Comparison of ENCODE assay signal across 8 mouse cellular contexts in the genomic region with DNA sequence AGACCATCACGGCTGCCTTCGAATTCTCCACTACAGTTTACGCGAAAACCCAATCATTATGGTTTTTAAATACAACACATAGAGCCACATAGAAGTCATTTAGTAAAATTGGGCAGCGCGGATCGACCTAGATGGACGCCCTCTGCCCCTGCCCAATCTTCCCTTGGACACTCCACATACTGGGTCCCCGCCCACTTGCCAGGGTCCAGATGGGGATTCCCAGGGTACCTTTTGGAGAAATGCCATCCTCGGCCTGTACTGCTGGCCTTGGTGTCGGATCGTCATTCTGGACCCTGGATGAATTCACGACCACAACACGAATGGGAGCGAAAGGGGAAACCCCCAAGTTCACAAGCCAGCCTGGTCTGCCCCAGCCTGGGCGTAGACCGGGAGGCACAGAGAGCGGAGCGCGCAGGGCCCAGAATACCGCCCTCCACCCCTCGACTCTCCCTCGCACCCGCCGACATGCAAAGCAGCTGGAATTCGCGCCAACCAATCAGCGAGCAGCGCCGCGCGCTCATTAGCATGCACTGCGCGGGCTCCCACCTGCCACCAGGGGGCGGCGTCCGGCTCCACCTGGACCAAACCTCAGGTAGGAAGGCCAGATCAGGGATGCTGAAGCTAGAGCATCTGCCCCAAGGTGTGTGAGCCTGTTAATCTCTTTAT. TPM values are rescaled to one million over a fixed set of nuclear protein-coding genes. Genes with fewer than 3 reads are reported as not detected.
A peak's percentile ranks its signal among the peaks of the same experiment; 100 is the strongest.
DNase-seq lines count a peak whose midpoint lies in the region; ATAC-seq and TF ChIP-seq lines count a peak whose summit lies in the region.

Gene Rgs9, minus strand, starts transcription at position 420 of the 666 bp plus-strand sequence.

- 4% methylated on average over 37 of the region's 37 CpGs for WGBS in embryonic facial prominence, embryonic 12.5 days
- WGBS in intestine, postnatal 0 days = 6% methylated on average over 37 of the region's 37 CpGs
- WGBS in midbrain, embryonic 11.5 days = 5% methylated on average over 37 of the region's 37 CpGs

- peak within 1 kb of the TSS; percentile 49 for H3K9ac ChIP-seq in embryonic facial prominence, embryonic 12.5 days
- H3K9ac ChIP-seq in intestine, postnatal 0 days (ENCODE audit: low read depth, low read length) = 0 out of 2 replicates have a peak within 1 kb of the TSS, but pooled peaks have one; percentile 41
- peak within 1 kb of the TSS; percentile 51 for H3K9ac ChIP-seq in midbrain, embryonic 11.5 days (ENCODE audit: low read length)

- H3K4me1 ChIP-seq in embryonic facial prominence, embryonic 12.5 days = peaks cover 3% of the 10 kb centered on the region; the same call in 1 of the 2 replicates
- H3K4me1 ChIP-seq in intestine, postnatal 0 days (replicated peaks; ENCODE audit: control insufficient read depth, insufficient read depth, low read length) = peaks cover 3% of the 10 kb centered on the region; the same call in 1 of the 2 replicates
- peaks cover 6% of the 10 kb centered on the region; the same call in 1 of the 2 replicates for H3K4me1 ChIP-seq in midbrain, embryonic 11.5 days (ENCODE audit: control insufficient read depth, insufficient read depth, low read length)

- H3K27ac ChIP-seq in embryonic facial prominence, embryonic 12.5 days = no peak within 1 kb of the TSS
- no peak within 1 kb of the TSS for H3K27ac ChIP-seq in intestine, postnatal 0 days (ENCODE audit: low read depth, low read length)
- H3K27ac ChIP-seq in midbrain, embryonic 11.5 days (ENCODE audit: low read depth, low read length) = no peak within 1 kb of the TSS

- peak within 1 kb of the TSS; percentile 77 for H3K4me2 ChIP-seq in embryonic facial prominence, embryonic 12.5 days (replicated peaks)
- H3K4me2 ChIP-seq in intestine, postnatal 0 days (replicated peaks; ENCODE audit: low read depth) = peak within 1 kb of the TSS; percentile 74
- peak within 1 kb of the TSS; percentile 51 for H3K4me2 ChIP-seq in midbrain, embryonic 11.5 days

- peak within 1 kb of the TSS; percentile 38 for H3K4me3 ChIP-seq in embryonic facial prominence, embryonic 12.5 days
- peak within 1 kb of the TSS; percentile 33 for H3K4me3 ChIP-seq in intestine, postnatal 0 days (ENCODE audit: low read depth, low read length)
- peak within 1 kb of the TSS; percentile 31 for H3K4me3 ChIP-seq in midbrain, embryonic 11.5 days (ENCODE audit: low read depth, low read length)

- no peaks in the 10 kb centered on the region for H3K9me3 ChIP-seq in embryonic facial prominence, embryonic 12.5 days
- H3K9me3 ChIP-seq in intestine, postnatal 0 days (ENCODE audit: control insufficient read depth) = no peaks in the 10 kb centered on the region
- no peaks in the 10 kb centered on the region for H3K9me3 ChIP-seq in midbrain, embryonic 11.5 days (ENCODE audit: control insufficient read depth, low read length)

- no peaks in the 10 kb centered on the region for H3K36me3 ChIP-seq in embryonic facial prominence, embryonic 12.5 days
- H3K36me3 ChIP-seq in intestine, postnatal 0 days (ENCODE audit: control insufficient read depth, insufficient read depth) = no peaks in the 10 kb centered on the region
- no peaks in the 10 kb centered on the region for H3K36me3 ChIP-seq in midbrain, embryonic 11.5 days (ENCODE audit: control insufficient read depth, insufficient read depth, low read length)

- peak; percentile 91 for ATAC-seq in embryonic facial prominence, embryonic 12.5 days (ENCODE audit: insufficient number of reproducible peaks, insufficient read depth, low FRiP score, low TSS enrichment)
- ATAC-seq in granulocyte monocyte progenitor cell, adult 5-6 weeks (replicated peaks; ENCODE audit: poor library complexity, severe bottlenecking) = peak; percentile 96
- ATAC-seq in intestine, postnatal 0 days = peak; percentile 91
- peak; percentile 98 for ATAC-seq in midbrain, embryonic 11.5 days (ENCODE audit: low FRiP score)

- DNase-seq in adrenal gland, postnatal 36 days = peak; percentile 94 to 96
- DNase-seq in left cerebral cortex, postnatal 36 days (ENCODE audit: low spot score in 2 of 2) = peak; percentile 89 to 90
- peak; percentile 97 for DNase-seq in midbrain, embryonic 11.5 days (ENCODE audit: low spot score, missing footprints)
- DNase-seq in right cerebral cortex, postnatal 4 days = peak; percentile 96
- peak; percentile 81 for DNase-seq in yolk sac, embryonic 10.5 days (ENCODE audit: low spot score)

- intact Hi-C loops in left cerebral cortex, postnatal 36 days (cut with DNase I) = loop anchor here (5.0 kb wide), 1 partner anchor 36 kb away; no protein-coding TSS in a partner anchor

- H3K27me3 ChIP-seq in embryonic facial prominence, embryonic 12.5 days = peaks cover 15% of the 10 kb centered on the region; the same call in 1 of the 2 replicates
- H3K27me3 ChIP-seq in intestine, postnatal 0 days (replicated peaks; ENCODE audit: control insufficient read depth, insufficient read depth, low read length) = no peaks in the 10 kb centered on the region; the same call in 1 of the 2 replicates
- H3K27me3 ChIP-seq in midbrain, embryonic 11.5 days (ENCODE audit: control insufficient read depth, insufficient read depth, low read length) = no peaks in the 10 kb centered on the region; the same call in 1 of the 2 replicates

- peak; percentile 99 for TF ChIP-seq CTCF in intestine, postnatal 0 days (IDR thresholded peaks at IDR 0.05; ENCODE audit: low read depth)

RNA-seq across cellular contexts. Expression of gene Rgs9, which starts in this region (rescaled TPM):
- total RNA-seq in adrenal gland, postnatal 36 days (2021) = 1 to 10 TPM; 3.1 to 5.1 TPM
- 1.9 TPM in 2 replicates for polyA plus RNA-seq in embryonic facial prominence, embryonic 12.5 days (2016; fragmentation: Nextera tagmentation; extraction: Ambion mirVana)
- total RNA-seq in granulocyte monocyte progenitor cell, adult 5-6 weeks (2014; fragmentation: Nextera tagmentation) = not detected in 2 replicates
- total RNA-seq in granulocyte monocyte progenitor cell, adult 5-6 weeks (2017) = not detected in 2 replicates
- polyA plus RNA-seq in intestine, postnatal 0 days (2015; fragmentation: Nextera tagmentation; extraction: Ambion mirVana) = 2.6 and 2.8 TPM in 2 replicates
- 10 to 100 TPM; 30.8 to 65.3 TPM for total RNA-seq in left cerebral cortex, postnatal 36 days (2021)
- 1.6 and 1.7 TPM in 2 replicates for polyA plus RNA-seq in midbrain, embryonic 11.5 days (2014; fragmentation: Nextera tagmentation; extraction: Ambion mirVana)

Comparison
In these comparisons a context has a peak if more than half of its experiments do, and no peak if none do; other contexts are left out.
1. RNA of gene Rgs9 (total RNA-seq): 30.8 to 65.3 TPM in left cerebral cortex, postnatal 36 days; 3.1 to 5.1 TPM in adrenal gland, postnatal 36 days and not detected in granulocyte monocyte progenitor cell, adult 5-6 weeks; every median in the first group is over 4 times any median in the second.
2. Peak in ATAC-seq in granulocyte monocyte progenitor cell, adult 5-6 weeks; RNA of the gene not detected or under 1 TPM.
3. Peak in every context shown above with its lines, with median percentiles within 50 percentile points of each other: DNase-seq, ATAC-seq, H3K4me2 ChIP-seq, H3K4me3 ChIP-seq and H3K9ac ChIP-seq.